Mouse (Mus musculus) bone marrow, adult 2 months (tissue): ENCODE measurements around the gene Cdh23.

Experiments
- CTCF ChIP-seq: fragments of 200-500 bp; IDR thresholded peaks from 2 replicates; pipeline ENCODE4 v1.5.1; 2011; ENCODE audit warnings: low read length, control low read depth; ENCODE audit not compliant: control insufficient read depth, insufficient read depth
- POLR2A ChIP-seq: fragments of 200-500 bp; IDR thresholded peaks from 2 replicates; pipeline ENCODE4 v1.6.1; 2011; ENCODE audit warnings: low read depth, mild to moderate bottlenecking, control low read depth, low read length, borderline replicate concordance; ENCODE audit not compliant: control insufficient read depth

- no peak for TF ChIP-seq CTCF
- TF ChIP-seq POLR2A = no peak
These were observed 25.4 kb upstream of the Cdh23 start for GRCm38 (mm10) chr10:60721640-60722039.
